Mouse (Mus musculus): ENCODE results near the gene Pik3c2a.
"Not testable (repeated sequence)": the region's sequence is repeated elsewhere in the genome, so short reads cannot be mapped to it uniquely, and the experiment has no call there.

The Pik3c2a gene

GRCm38 (mm10) chr7:116387389-116387788 is 55.9 kb downstream of the Pik3c2a start:
- DNase-seq = not testable (repeated sequence)

GRCm38 (mm10) chr7:116379181-116379580 is 64.1 kb downstream of the Pik3c2a start:
- DNase-seq = not testable (repeated sequence)

- DNase-seq = no peak
Observed at GRCm38 (mm10) chr7:116374284-116374683, 69.0 kb downstream of the Pik3c2a start.

DNA sequence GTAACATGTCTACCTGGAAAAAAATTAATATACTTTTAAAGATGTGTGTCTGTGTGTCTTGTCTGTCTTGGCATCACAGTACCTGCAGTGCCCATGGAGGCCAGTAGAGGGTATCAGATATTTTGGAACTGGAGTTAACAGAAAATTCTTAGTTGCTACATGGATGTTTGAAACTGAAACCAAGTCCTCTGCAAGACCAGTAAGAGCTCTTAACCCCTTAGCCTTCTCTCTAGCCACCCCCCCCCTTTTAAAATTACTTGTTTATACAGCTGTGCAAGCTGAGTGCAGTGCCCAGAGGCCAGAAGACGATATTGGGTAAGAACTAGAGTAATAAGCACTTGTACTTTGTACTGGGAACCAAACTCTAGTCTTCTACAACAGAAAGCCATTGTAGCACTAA is 107.0 kb downstream of the Pik3c2a start:
- DNase-seq = peak; percentile 76

GRCm38 (mm10) chr7:116335133-116335532 is 108.1 kb downstream of the Pik3c2a start:
- DNase-seq = no peak

DNA sequence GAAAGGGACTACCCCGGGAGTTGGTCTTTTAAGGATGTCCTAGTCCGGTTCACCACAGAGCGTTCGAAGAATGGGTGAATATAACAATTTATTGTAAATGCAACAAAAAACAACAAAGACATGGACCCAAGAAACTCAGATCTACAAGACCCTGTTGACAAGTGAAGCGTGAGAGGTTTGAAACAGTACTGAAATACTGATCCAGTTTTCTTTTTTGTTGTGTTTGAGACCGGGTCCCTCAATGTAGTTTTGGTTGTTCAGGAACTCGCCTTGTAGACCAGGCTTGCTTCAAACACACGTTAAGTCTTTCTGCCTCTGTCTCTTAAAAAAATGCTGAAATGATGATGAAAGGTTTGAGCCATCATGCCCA is 108.6 kb downstream of the Pik3c2a start:
- no peak for DNase-seq

DNA sequence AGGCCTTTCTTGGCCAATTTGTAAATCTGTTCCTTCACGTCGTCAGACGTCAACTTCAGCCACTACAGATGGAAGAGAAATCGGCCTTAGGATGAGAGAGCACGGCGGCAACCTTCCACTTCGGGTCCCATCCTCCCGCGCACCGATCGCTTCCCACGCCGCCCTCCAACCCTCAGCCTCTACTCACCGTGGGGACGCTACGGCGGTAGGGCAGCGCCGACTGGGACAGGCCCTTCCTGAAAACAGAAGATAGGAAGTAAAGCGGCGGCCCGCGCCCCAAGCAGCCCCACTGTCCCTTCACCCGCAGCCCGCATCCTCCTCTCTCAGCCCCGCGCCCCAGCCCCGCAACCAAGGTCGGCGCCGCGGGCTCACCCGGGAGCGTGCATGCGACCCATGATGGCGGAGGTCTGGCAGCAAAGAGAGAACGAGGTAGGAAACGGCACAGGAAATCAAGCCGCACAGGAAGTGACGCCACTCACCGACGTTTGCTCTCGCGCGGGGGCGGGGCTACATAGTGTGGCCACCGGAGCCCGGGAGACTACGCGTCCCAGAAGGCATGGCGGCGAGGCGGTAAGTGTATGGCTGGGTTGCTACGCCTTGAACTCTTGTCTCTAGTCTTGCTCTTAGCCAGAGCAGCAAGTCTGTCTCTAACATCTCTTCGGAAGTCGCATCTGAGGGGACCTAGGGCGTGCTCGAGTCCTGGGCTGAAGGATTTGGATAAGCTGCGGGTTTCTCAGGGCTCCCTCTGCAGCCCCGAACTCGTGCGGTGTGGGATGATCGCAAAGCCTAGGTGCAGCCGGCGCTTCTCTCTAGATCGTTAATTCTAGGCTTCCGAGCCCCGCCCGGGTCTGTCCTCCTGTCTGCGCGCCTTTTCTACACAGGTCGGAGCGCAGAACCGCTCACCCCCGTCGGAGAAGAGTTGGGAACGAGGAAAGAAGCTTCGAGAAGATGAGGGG is 109.3 kb downstream of the Pik3c2a start, which contains the start of gene Rps13:
Gene Rps13, minus strand, starts transcription at position 483 of the 956 bp plus-strand sequence.
- peak; percentile 98 for DNase-seq

- DNase-seq = no peak
Observed at GRCm38 (mm10) chr7:116331246-116331645, 112.0 kb downstream of the Pik3c2a start.

- DNase-seq = no peak
Observed at GRCm38 (mm10) chr7:116329858-116330257, 113.4 kb downstream of the Pik3c2a start.

- no peak for DNase-seq
Observed at GRCm38 (mm10) chr7:116328777-116329176, 114.5 kb downstream of the Pik3c2a start.

- no peak for DNase-seq
Observed at GRCm38 (mm10) chr7:116327901-116328300, 115.3 kb downstream of the Pik3c2a start.

GRCm38 (mm10) chr7:116323331-116323964 is 119.8 kb downstream of the Pik3c2a start:
- DNase-seq = peak; percentile 78

GRCm38 (mm10) chr7:116309456-116309855 is 133.8 kb downstream of the Pik3c2a start:
- DNase-seq = peak; percentile 37

DNA sequence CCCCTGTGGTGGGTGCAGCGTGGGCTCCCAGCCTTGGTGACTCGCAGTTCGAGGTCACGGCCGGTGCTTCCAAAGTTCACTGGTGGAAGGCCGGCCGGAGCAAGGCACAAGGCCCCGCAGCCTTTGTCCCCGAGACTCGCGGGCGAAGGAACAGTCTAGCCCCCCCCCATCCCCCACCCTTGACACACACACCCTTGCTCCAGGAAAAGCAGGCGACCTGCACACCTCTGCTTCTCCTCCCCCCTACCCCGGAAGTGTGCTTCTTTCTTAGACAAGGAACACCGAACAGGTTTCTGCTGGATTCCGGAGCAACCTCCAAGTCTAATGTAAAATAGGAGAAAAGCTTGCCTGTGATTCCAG is 134.6 kb downstream of the Pik3c2a start:
- DNase-seq = no peak

DNA sequence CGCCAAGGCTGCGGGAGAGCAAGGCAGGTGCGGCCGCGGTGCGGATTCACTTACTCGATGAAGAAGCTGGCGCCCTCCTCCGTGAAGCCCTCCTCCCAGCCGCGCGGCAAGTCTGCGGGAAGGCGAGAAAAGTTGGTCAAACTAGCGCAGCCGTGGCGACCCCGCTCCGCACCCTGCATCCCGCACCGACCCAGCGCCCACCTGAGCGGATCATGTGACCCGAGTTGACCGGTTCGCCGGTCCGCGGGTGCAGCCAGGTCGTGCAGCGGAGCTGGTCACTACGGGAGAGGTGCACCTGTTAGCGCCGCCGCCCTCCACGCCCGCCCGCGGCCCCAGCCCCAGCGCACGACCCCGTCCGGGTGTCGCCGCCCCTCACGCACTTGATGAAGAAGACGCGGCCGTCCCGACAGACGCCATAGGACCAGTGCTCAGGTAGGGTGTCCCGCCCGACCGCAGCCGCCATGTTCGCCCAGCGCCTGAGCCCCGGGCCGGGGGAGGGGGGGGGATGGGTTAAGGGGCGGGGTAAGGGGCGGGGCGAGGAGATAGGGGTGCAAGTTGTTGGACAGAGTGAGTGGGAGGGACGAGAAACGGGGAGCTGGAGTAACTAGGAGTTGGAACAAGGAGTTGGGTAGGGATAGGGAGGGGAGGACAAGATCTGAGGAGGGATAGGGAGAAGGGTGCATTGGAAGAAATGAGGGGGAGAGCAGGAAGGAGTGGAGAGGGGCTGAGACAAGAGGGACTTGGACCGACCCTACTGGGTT is 135.2 kb downstream of the Pik3c2a start, which contains the start of gene Plekha7:
Gene Plekha7, minus strand, starts transcription at position 506 of the 761 bp plus-strand sequence.
- DNase-seq = peak; percentile 37

DNA sequence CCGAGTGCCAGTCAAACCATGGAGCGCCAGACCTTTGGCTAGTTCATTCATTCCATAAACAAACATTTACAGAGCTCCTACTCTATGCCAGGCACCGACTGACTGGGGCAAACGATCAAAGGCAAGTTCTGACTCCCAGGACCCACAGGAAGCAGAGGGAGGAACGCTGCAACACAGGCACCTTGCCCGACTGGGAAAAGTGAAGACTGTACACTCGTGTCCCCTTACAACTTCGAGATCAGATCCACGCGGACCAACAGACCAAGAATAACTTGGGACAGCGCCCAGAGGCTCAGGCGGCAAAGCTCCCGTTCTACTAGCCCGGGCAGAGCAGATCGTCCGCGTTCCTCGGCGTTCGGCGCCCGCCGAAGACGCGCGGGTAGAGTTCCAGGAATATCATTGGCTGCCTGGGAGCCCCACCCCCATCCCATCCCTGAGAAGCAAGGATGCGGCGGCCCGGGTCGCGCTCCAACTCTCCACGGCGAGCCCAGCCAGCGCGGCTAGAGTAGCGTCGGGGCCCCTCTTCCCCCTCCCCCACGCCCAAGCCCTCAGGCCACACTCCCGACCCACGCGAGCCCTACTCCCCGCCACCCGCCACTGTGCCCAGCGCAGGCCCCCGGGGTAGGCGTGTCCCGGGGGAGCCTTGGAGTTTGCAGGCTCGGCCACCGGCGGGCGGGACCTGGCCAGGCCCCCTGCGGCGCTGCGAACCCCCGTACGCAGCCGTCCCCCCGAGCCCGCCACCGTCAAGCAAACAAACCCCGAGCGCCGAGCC is 136.0 kb downstream of the Pik3c2a start:
- DNase-seq = peak; percentile 68

DNA sequence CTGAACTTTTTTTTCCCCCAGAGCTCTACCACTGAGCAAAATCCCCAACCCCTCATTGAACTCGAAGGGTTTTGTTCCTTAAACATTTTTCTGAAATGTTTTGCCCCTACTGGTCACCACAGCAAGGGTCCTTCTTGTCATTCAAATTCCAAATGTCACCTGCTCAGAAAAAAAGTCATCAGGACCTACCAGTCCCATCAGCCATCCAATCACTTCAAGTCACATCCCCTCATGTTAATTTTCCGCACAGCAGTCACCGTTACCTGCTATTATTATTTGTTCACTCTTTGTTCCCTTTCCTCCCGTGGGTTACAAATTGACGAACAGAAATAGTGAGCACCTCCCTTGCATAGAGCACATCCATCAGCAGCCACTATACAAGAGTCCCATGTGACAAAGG is 136.6 kb downstream of the Pik3c2a start:
- no peak for DNase-seq

GRCm38 (mm10) chr7:116301661-116302311 is 141.5 kb downstream of the Pik3c2a start:
- DNase-seq = no peak

GRCm38 (mm10) chr7:116301144-116301543 is 142.1 kb downstream of the Pik3c2a start:
- DNase-seq = no peak

DNA sequence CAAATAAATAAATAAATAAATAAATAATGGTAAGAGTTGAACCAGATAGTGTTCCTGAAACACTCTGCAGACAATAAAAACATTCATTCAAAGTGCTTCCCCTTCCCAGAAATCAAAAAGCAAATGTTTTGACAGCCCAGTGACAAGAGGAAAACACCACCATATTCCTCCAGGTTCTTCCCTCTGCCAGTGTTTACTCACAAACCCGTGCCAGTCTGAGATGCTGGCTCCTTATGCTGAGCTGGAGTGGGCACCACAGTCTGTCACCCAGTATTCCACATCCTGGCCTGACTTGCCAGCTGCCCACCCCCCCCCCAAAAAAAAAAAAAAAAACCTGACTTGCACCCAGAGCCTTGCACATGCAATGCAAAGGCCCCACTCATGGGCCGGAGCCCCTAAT is 144.4 kb downstream of the Pik3c2a start:
- no peak for DNase-seq

GRCm38 (mm10) chr7:116298389-116298788 is 144.9 kb downstream of the Pik3c2a start:
- DNase-seq = no peak

DNA sequence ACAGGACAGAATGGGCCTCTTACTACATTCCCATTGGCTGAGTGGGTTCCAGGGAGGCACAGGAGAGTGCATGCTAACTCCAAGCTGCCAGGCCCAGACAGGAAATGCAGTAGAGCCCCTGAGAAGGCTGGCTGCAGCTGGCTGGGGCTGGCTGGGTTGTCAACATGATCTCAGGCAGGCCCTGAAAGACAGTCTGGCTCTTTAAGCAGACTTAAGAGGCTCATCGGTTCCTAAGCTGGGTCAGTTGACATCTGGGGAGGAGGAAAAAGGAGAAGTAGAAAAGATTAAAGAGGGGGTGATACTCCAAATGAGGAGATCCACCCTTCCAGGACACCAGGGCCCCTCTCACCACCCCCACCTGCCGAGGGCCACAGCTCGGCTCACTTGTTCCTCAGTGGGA is 148.3 kb downstream of the Pik3c2a start:
- DNase-seq = no peak
